Mouse (Mus musculus) R1 (cell line): ENCODE measurements around the gene Rb1.

Source experiments
- DNase-seq: peaks from one replicate; pipeline ENCODE4 v3.0.0-alpha.2; 2018; ENCODE audit warnings: low read depth, low spot score

Gene Rb1

DNA sequence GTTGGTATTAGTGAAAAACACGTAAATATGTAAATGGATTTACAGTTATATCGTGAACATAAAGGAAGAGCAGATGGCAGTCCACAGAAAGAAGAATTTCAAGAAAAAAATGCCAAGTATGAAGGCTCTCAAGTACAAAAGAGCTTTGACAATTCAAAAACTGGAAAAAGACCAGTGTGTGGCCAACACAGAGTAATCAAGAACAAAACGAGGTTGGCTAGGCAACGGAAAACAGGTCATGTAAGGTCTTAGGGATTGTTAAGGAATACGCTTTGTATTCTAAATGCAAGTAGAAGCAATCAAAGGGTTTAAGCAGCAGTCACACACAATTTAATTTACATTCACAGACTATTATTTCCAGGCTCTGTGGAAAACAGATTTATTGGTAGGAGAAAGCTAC, 53.8 kb downstream of the Rb1 start:
- no peak for DNase-seq

DNA sequence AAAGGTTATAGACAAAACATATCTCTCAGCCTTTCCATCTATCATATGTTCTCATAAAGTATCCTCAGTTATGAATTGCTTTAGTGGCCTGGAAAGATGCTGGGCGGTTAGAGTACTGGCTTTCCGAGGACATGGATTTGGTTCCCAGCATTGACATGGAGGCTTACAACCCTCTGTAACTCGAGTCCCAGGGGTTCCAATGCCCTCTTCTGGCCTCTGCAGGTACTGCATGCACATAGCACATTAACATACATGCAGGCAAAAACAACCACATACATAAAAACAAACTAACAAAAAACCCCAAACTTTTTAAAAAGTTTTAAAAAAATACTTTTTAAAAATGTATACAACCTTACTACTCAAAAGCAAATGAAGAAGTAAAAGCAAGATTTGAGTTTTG, 59.5 kb downstream of the Rb1 start:
- DNase-seq: peak; percentile 82

- no peak for DNase-seq
Observed at GRCm38 (mm10) chr14:73262210-73262609, 63.4 kb downstream of the Rb1 start.

DNA sequence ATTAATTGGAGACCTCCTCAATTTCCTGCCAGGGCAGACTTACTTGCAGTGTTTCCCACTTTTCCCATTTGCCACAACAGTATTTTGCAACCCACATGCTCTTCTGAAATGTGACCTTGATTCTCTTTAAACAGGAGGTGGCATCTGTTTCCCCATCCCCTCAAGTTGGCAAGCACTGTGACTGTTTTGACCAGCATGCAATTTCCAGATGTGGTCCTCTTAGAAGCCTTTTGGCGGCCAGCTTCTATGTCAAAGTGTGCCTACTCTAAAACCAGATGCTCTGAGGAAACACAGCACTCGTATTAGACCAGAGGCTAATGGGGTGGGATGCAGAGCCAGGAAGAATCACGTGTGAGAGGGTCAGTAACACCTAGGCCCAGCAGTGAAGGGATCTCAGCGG, 67.4 kb downstream of the Rb1 start:
- no peak for DNase-seq

GRCm38 (mm10) chr14:73257348-73257747, 68.3 kb downstream of the Rb1 start:
- DNase-seq: no peak

- DNase-seq: no peak
Observed at GRCm38 (mm10) chr14:73255426-73255970, 70.1 kb downstream of the Rb1 start.

- DNase-seq: peak; percentile 30
Observed at GRCm38 (mm10) chr14:73254412-73254811, 71.2 kb downstream of the Rb1 start.

GRCm38 (mm10) chr14:73253453-73254251, 72.0 kb downstream of the Rb1 start:
- DNase-seq: peak; percentile 84

DNA sequence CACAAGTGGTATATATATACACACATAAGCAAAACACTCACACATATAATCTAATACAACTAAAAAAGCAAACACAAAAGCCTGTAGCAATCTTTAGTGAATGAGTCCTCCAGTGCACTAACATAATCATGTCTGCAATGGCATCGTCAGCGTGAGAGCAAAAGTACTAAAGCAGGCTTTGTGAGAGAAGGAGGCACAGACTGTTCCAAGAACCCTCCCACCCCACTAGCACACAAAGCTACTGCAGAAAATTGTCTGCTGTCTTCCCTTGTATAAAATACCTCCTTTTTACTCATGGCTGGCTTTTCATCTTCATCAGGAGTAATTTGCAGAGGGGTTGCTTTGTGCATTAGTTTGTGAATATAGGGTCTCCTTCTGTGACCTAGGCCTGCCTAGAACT, 73.3 kb downstream of the Rb1 start:
- no peak for DNase-seq

GRCm38 (mm10) chr14:73250056-73250455, 75.6 kb downstream of the Rb1 start:
- no peak for DNase-seq

DNA sequence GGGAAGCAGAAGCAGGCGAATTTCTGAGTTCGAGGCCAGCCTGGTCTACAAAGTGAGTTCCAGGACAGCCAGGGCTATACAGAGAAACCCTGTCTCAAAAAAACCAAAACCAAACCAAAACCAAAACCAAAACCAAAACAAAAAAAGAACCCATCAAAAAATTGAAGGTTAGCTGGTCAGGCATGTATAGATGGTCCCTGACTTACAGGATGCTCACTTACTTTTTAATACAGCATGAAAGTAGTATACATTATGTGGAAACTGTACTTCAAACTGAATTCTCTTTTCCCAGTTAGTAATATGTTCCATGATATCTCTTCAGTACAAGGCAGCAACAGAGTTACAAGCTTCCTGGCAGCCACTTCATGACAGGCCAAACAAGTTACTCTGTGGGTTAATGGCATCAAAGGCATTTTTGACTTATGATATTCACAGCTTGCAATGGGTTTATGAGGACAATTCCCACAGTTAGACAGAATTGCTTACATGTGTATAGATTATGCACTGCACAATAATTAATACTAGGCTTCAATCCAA, 81.5 kb downstream of the Rb1 start:
- DNase-seq: no peak

DNA sequence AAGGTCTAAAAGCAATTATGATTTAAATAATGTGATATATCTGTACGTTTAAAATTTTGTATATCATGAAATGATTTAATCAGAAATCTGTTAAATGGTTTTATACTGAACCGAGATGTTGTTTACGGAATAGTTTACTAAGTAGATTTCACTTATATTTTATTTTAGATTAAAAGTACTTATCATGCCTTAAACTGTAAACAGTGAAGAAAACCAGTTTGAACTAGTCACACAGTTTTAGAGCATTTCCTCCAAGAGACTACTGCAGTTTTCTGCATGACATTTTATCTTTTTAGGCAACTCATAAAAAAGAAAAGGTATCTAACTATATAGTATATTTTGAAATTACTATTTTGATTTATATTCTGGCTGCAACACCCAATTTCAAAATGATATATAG, 85.8 kb downstream of the Rb1 start:
- no peak for DNase-seq

DNA sequence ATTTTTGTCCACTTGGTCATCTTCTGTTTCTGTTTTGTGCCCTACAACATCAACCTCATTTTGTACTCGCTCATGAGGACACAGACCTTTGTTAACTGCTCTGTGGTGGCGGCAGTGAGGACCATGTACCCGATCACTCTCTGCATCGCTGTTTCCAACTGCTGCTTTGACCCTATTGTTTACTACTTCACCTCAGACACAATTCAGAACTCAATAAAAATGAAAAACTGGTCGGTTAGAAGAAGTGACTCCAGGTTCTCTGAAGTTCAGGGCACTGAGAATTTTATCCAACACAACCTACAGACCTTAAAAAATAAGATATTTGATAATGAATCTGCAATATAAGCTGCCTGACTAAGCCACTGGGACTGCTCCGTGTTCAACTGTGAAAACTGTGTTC, 86.3 kb downstream of the Rb1 start:
- DNase-seq: peak; percentile 33

DNA sequence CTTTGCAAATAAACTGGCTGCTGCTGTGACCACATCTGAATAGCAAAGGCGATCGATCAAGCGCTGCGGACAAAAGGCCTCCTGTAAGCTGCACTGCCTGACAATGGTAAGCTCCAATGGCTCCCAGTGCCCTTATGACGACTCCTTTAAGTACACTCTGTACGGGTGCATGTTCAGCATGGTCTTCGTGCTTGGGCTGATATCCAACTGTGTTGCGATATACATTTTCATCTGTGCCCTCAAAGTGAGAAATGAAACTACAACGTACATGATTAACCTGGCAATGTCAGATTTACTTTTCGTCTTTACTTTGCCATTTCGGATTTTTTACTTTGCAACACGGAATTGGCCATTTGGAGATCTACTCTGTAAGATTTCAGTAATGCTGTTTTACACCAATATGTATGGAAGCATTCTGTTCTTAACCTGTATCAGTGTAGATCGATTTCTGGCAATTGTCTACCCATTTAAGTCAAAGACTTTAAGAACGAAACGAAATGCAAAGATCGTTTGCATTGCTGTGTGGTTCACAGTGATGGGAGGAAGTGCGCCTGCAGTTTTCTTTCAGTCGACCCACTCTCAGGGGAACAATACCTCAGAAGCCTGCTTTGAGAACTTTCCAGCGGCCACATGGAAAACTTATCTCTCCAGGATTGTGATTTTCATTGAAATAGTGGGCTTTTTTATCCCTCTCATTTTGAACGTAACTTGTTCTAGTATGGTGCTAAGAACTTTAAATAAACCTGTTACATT, 86.9 kb downstream of the Rb1 start:
- peak; percentile 91 for DNase-seq

DNA sequence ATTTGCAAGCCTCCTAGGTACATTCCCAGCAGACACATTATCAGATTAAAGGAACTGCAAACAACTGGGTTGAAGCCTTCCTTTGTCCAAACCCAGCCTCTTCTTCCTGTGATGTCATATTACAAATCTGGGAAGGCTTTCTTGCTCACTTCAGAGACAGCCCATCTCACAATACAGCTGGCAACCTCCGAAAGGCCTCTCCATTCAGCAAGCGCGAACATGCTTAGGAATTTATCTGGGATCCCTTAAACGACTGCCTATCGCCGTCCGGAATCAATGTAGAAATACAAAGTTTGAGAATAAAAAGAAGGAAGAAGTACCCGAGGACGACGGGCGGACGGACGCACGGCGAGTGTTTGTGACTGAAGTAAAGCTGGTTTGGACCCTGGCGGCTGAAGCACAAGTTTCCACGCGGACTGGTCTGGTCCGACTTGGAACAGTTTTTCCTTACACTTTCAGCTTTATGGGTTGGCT, 87.7 kb downstream of the Rb1 start, which contains the start of gene Lpar6:
Lpar6 (plus strand) TSS at position 48 of the 474 bp plus-strand sequence.
- peak; percentile 94 for DNase-seq

GRCm38 (mm10) chr14:73234468-73235031, 91.1 kb downstream of the Rb1 start:
- peak; percentile 96 for DNase-seq

DNA sequence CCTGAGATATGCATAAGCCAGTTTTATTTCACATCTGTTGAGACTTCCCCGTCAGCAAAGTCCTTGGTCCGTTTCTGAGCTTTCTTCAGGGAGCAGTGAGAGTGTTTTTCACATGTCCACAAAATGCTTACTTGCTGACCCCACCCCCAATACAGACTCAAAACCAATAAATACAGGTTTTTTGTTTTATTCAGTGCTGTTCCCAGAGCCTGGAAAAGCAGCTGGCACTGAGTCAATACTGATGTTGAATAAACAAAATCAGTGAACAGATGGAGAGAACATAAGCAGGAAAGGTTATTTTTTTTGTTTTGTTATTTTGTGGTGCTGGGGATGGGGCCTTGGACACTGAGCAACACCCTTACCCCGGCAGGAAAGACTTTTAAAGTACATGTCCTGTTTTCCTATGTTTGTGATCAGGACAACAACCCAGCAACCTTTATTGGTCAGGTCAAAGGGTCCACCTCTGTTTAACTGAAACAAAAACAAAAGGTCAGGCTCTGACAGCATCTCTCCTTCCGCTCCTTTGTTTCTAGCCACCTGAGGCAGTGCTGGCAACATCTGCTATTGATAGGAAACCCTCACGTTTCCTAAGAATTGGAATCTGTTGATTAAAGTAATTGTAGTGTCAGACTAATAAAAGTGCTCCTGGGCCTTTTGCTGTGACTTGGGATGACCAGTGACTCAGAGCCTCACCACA, 94.2 kb downstream of the Rb1 start:
- peak; percentile 75 for DNase-seq

DNA sequence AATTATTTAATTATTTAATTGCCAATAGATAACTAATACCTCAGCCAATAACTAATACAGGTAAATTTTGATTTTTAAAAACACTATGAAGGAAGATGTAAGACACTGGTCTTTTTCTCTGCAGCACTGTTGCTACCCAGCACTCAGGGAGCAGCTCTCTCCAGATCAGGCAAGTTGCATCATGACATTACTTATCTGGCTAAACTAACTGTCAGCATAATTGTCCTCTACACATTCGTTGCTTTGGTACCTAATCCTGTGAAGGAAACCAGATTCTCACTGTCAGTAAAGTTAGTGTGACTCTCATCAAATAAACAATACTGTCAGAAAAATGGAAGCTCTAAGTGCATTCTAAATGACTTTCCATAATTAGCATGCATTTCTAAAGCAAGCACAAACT, 98.8 kb downstream of the Rb1 start:
- DNase-seq: no peak

DNA sequence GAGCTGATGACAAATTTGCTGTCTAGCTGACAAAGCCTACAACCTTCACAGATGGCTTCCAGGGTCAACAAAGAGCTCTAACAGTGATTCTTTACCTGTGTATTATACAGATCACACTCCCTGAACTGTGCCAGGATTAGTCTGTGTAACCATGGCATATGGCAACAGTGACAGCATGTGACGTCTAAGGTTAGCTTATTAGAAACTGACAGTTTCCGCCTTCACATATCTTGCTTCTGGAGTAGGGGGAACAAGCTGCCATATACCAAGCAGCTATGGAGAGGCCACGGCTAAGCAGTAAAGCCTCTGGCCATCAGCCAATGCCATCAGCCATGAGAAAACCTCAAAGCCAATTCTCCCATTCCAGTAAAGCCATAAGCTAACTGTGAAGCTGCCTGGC, 99.3 kb downstream of the Rb1 start:
- DNase-seq: no peak

DNA sequence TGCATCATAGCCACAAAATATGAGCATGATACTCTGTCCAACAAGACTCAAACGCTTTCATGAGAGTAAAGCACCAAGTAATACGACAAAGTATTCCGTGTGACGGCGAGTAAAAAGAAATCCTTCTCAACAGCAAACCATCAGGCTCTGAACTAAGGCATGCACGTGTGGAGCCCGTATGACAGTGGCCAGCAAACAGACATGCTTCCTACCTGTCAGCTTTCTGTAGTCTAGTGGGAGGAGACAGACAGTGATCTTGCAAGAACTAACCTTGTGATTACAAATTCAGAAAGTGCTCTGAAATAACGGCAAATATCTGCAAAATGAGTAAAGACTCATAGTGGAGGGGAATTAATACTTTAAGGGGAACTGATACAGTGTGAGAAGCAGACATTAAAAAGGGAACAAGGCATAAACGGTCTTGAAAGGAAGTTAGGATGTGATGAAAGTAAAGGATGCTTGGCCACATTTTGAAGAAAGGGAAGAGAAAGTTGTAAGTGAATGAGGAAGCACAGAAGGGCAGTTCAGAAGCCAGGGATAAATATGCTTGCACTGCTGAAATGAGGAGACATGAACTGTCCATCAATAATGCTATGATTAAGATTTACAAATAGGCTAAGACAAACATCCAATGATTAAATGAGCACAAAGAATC, 103.2 kb downstream of the Rb1 start:
- DNase-seq: no peak

DNA sequence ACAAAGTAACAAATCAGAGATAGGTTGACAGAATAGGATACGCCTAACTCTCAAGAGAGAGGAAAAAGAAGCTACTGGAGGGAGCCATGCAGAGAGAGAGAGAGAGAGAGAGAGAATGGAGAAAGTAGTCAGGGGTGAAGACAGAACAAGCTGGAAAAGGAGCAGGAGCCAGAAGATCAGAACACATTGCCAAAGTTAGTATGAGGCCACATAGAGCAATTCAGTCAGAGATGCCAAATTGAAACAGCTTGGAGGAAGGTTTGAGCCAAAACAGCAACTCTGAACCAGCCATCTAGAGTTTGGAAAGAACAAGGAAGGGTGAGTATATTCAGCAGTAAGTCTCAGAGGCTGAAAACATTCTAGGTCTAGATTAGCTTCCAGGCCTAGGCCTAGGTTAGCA, 108.6 kb downstream of the Rb1 start:
- no peak for DNase-seq
